Mouse (Mus musculus) stomach, embryonic 16.5 days (tissue): Measurements from ENCODE around the gene Cntn4. TPM values are rescaled to one million over a fixed set of nuclear protein-coding genes. Genes with fewer than 3 reads are reported as not detected.

ENCODE experiments used
- ATAC-seq: fragments of 200-750 bp; cut with Nextera tagmentation; 2 replicates; pipeline ENCODE4 v1.8.0; 2017; ENCODE audit warnings: moderate number of reproducible peaks, moderate TSS enrichment; ENCODE audit not compliant: insufficient read depth, low FRiP score
- H3K27ac ChIP-seq: fragments of 300-500 bp; sonication (generic); 2 replicates; pipeline ENCODE4 v1.5.1; 2014; ENCODE audit warnings: low read length
- H3K27me3 ChIP-seq: fragments of 300-500 bp; sonication (generic); 2 replicates; pipeline ENCODE4 v1.6.1; 2014; ENCODE audit warnings: low read length, control low read depth, mixed read lengths; ENCODE audit not compliant: control insufficient read depth, insufficient read depth
- H3K36me3 ChIP-seq: fragments of 300-500 bp; sonication (generic); 2 replicates; pipeline ENCODE4 v1.6.1; 2014; ENCODE audit warnings: low read length; ENCODE audit not compliant: control insufficient read depth, insufficient read depth
- H3K4me1 ChIP-seq: fragments of 300-500 bp; sonication (generic); 2 replicates; pipeline ENCODE4 v1.6.1; 2014; ENCODE audit warnings: low read length, control low read depth, mixed read lengths; ENCODE audit not compliant: control insufficient read depth, insufficient read depth
- H3K4me2 ChIP-seq: fragments of 300-500 bp; sonication (generic); 2 replicates; pipeline ENCODE4 v1.6.1; 2014; ENCODE audit warnings: low read depth, low read length, mixed read lengths
- H3K4me3 ChIP-seq: fragments of 300-500 bp; sonication (generic); replicated peaks from 2 replicates; pipeline ENCODE4 v1.5.1; 2014; ENCODE audit warnings: mild to moderate bottlenecking, low read length
- H3K9ac ChIP-seq: fragments of 300-500 bp; sonication (generic); 2 replicates; pipeline ENCODE4 v1.6.1; 2014; ENCODE audit warnings: low read length
- H3K9me3 ChIP-seq: fragments of 300-500 bp; sonication (generic); replicated peaks from 2 replicates; pipeline ENCODE4 v1.6.1; 2016; ENCODE audit warnings: low read length, control low read depth; ENCODE audit not compliant: control insufficient read depth
- WGBS: fragments of 180-500 bp; shearing (Covaris S2); extraction: QIAGEN DNeasy Blood & Tissue Kit; methylation state at CpG from one replicate; pipeline ENCODE4 v1.1.7; 2014; 5-methylcytosine and 5-hydroxymethylcytosine counted together
- polyA plus RNA-seq: library from polyadenylated mRNA; unstranded; fragments of >200 nt; fragmentation: Nextera tagmentation; extraction: Ambion mirVana; gene quantifications from 2 replicates; pipeline ENCODE4 v1.2.1, GENCODE M21; 2015

The Cntn4 gene
- 2.8 and 3.8 TPM in 2 replicates for polyA plus RNA-seq

- H3K4me2 ChIP-seq, result peak within 1 kb of the TSS; percentile 62
- peak within 1 kb of the TSS; percentile 39; the same call in 1 of the 2 replicates for H3K9ac ChIP-seq
- H3K4me1 ChIP-seq, result no peaks in the 10 kb centered on the region
- peaks cover 41% of the 10 kb centered on the region for H3K27me3 ChIP-seq
- no peak within 1 kb of the TSS for H3K27ac ChIP-seq
- peak within 1 kb of the TSS; percentile 42 for H3K4me3 ChIP-seq
- no peak for ATAC-seq
- 2% methylated on average over 40 of the region's 40 CpGs for WGBS
- H3K9me3 ChIP-seq, result no peaks in the 10 kb centered on the region
- H3K36me3 ChIP-seq, result no peaks in the 10 kb centered on the region
Observed at GRCm38 (mm10) chr6:105677149-105678031, at the start of gene Cntn4. Gene Cntn4 (plus strand): TSS chr6:105677660.

- no peak overlapping the region for H3K27ac ChIP-seq
- H3K9me3 ChIP-seq, result no peaks in the 10 kb centered on the region
- H3K4me2 ChIP-seq, result no peak overlapping the region
- no peaks in the 10 kb centered on the region for H3K36me3 ChIP-seq
- H3K4me3 ChIP-seq, result no peak overlapping the region
- WGBS, result 72% methylated on average over 4 of the region's 4 CpGs
- peaks cover 27% of the 10 kb centered on the region for H3K27me3 ChIP-seq
- no peaks in the 10 kb centered on the region for H3K4me1 ChIP-seq
- ATAC-seq, result no peak
- no peak overlapping the region for H3K9ac ChIP-seq
Observed at GRCm38 (mm10) chr6:105674276-105674675, 3.2 kb upstream of the Cntn4 start.

GRCm38 (mm10) chr6:105675099-105675498 lies 2.4 kb upstream of the Cntn4 start:
- Histone ChIP-seq H3K9me3 (no peaks in the 10 kb centered on the region), H3K9ac (no peak overlapping the region), H3K4me2 (no peak overlapping the region), H3K4me3 (no peak overlapping the region), H3K27me3 (peaks cover 31% of the 10 kb centered on the region), H3K4me1 (no peaks in the 10 kb centered on the region), H3K36me3 (no peaks in the 10 kb centered on the region), H3K27ac (no peak overlapping the region)
- WGBS, result 44% methylated on average over 3 of the region's 3 CpGs
- no peak for ATAC-seq

- H3K9me3 ChIP-seq, result no peaks in the 10 kb centered on the region
- no peak overlapping the region for H3K9ac ChIP-seq
- H3K4me1 ChIP-seq, result no peaks in the 10 kb centered on the region
- peak overlapping the region; percentile 62 for H3K4me2 ChIP-seq
- no peak overlapping the region for H3K4me3 ChIP-seq
- no peak for ATAC-seq
- H3K27ac ChIP-seq, result no peak overlapping the region
- H3K36me3 ChIP-seq, result no peaks in the 10 kb centered on the region
- WGBS, result 22% methylated on average over 5 of the region's 5 CpGs
- H3K27me3 ChIP-seq, result peaks cover 41% of the 10 kb centered on the region
Observed at GRCm38 (mm10) chr6:105676637-105677036, 823 bp upstream of the Cntn4 start.

- ATAC-seq, result no peak
- WGBS, result 19% methylated on average over 5 of the region's 5 CpGs
Observed at GRCm38 (mm10) chr6:105678778-105679177, 1.3 kb downstream of the Cntn4 start.

GRCm38 (mm10) chr6:105681496-105681895 lies 4.0 kb downstream of the Cntn4 start:
- no peak for ATAC-seq
- 62% methylated on average over 2 of the region's 2 CpGs for WGBS
- peaks cover 40% of the 10 kb centered on the region for H3K27me3 ChIP-seq

More at GRCm38 (mm10) chr6:105678778-105679177, 1.3 kb downstream of the Cntn4 start:
- Histone ChIP-seq H3K27ac (no peak overlapping the region), H3K4me3 (no peak overlapping the region), H3K36me3 (no peaks in the 10 kb centered on the region), H3K4me1 (no peaks in the 10 kb centered on the region), H3K27me3 (peaks cover 41% of the 10 kb centered on the region), H3K4me2 (no peak overlapping the region), H3K9me3 (no peaks in the 10 kb centered on the region), H3K9ac (no peak overlapping the region)

GRCm38 (mm10) chr6:105683251-105683650 lies 5.8 kb downstream of the Cntn4 start:
- Histone ChIP-seq H3K9me3 (no peaks in the 10 kb centered on the region), H3K4me2 (no peak overlapping the region), H3K4me3 (no peak overlapping the region), H3K4me1 (no peaks in the 10 kb centered on the region), H3K9ac (no peak overlapping the region), H3K27ac (no peak overlapping the region), H3K27me3 (peaks cover 24% of the 10 kb centered on the region), H3K36me3 (no peaks in the 10 kb centered on the region)
- ATAC-seq, result no peak
- WGBS, result 86% methylated on average over 5 of the region's 5 CpGs

More at GRCm38 (mm10) chr6:105681496-105681895, 4.0 kb downstream of the Cntn4 start:
- no peak overlapping the region for H3K9ac ChIP-seq
- H3K4me3 ChIP-seq, result no peak overlapping the region
- no peaks in the 10 kb centered on the region for H3K36me3 ChIP-seq
- H3K4me2 ChIP-seq, result no peak overlapping the region
- H3K27ac ChIP-seq, result no peak overlapping the region
- H3K9me3 ChIP-seq, result no peaks in the 10 kb centered on the region
- no peaks in the 10 kb centered on the region for H3K4me1 ChIP-seq

- Histone ChIP-seq H3K27ac (no peak overlapping the region), H3K4me2 (no peak overlapping the region), H3K27me3 (peaks cover 15% of the 10 kb centered on the region), H3K9ac (no peak overlapping the region), H3K36me3 (no peaks in the 10 kb centered on the region), H3K4me3 (no peak overlapping the region), H3K9me3 (no peaks in the 10 kb centered on the region), H3K4me1 (no peaks in the 10 kb centered on the region)
- ATAC-seq, result no peak
- 28% methylated on average over 4 of the region's 4 CpGs for WGBS
Observed at GRCm38 (mm10) chr6:105684123-105684522, 6.7 kb downstream of the Cntn4 start.

- H3K4me3 ChIP-seq, result no peak overlapping the region
- H3K4me1 ChIP-seq, result no peaks in the 10 kb centered on the region
- H3K4me2 ChIP-seq, result no peak overlapping the region
- H3K9me3 ChIP-seq, result no peaks in the 10 kb centered on the region
- H3K36me3 ChIP-seq, result no peaks in the 10 kb centered on the region
- H3K27ac ChIP-seq, result no peak overlapping the region
- H3K27me3 ChIP-seq, result no peaks in the 10 kb centered on the region
- H3K9ac ChIP-seq, result no peak overlapping the region
- ATAC-seq, result no peak
Observed at GRCm38 (mm10) chr6:105688195-105688594, 10.7 kb downstream of the Cntn4 start.
